Mouse (Mus musculus) lung, adult 2 months (tissue): ENCODE measurements around the gene Icam5.

Source experiments
- CTCF ChIP-seq: fragments of 200-500 bp; IDR thresholded peaks from 2 replicates; pipeline ENCODE4 v1.5.1; 2011; ENCODE audit warnings: mild to moderate bottlenecking, low read length, control low read depth; ENCODE audit not compliant: insufficient read depth
- POLR2A ChIP-seq: fragments of 200-500 bp; IDR thresholded peaks from 2 replicates; pipeline ENCODE4 v1.6.1; 2011; ENCODE audit warnings: low read depth, mild to moderate bottlenecking, control low read depth, low read length, borderline replicate concordance; ENCODE audit errors: extremely low read depth

DNA sequence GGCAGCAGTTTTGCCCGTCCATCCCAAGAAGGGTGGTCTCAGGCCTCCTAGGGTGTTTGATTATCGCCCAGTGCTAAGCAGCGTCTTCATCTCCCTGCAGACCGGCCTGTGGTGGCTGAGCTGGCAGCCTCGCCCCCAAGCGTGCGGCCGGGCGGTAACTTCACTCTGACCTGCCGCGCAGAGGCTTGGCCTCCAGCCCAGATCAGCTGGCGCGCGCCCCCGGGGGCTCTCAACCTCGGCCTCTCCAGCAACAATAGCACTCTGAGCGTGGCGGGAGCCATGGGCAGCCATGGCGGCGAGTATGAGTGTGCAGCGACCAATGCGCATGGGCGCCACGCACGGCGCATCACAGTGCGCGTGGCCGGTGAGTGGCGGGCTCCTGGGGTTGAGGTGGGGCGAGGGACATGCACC is 5.6 kb downstream of the Icam5 start:
- no peak for TF ChIP-seq POLR2A
- no peak for TF ChIP-seq CTCF
